Mouse (Mus musculus): ENCODE measurements around the gene Agrn.

GRCm38 (mm10) chr4:156169129-156169528 lies 28.2 kb downstream of the Agrn start:
- TF ChIP-seq POLR2AphosphoS5 (IDR thresholded peaks at IDR 0.05; ENCODE audit: insufficient replicate concordance, low read depth, low read length), result no peak
- TF ChIP-seq CTCF (IDR thresholded peaks at IDR 0.05; ENCODE audit: low read depth, low read length), result no peak
- no peak for TF ChIP-seq GATA1 (IDR thresholded peaks at IDR 0.05; ENCODE audit: borderline replicate concordance, low read length)
